Mouse (Mus musculus): ENCODE measurements around the gene OR5BS1P. TPM values are rescaled to one million over a fixed set of nuclear protein-coding genes. Genes with fewer than 3 reads are reported as not detected.

Gene OR5BS1P
- polyA plus RNA-seq, 1 experiment from 2014 or later, result not detected

- Histone ChIP-seq H3K9ac (ENCODE audit: low read depth, low read length) (no peak overlapping the region), H3K36me3 (ENCODE audit: control insufficient read depth, insufficient read depth, low read length) (peaks cover 78% of the 10 kb centered on the region), H3K4me1 (ENCODE audit: control insufficient read depth, insufficient read depth, low read length) (no peaks in the 10 kb centered on the region), H3K27ac (replicated peaks; ENCODE audit: low read depth, low read length) (no peak overlapping the region), H3K4me3 (ENCODE audit: low read depth, low read length) (no peak overlapping the region), H3K27me3 (replicated peaks; ENCODE audit: control insufficient read depth, insufficient read depth, low read length) (no peaks in the 10 kb centered on the region), H3K4me2 (ENCODE audit: low read depth, low read length) (no peak overlapping the region), H3K9me3 (ENCODE audit: control insufficient read depth, low read length) (no peaks in the 10 kb centered on the region)
- 93% methylated on average over 3 of the region's 3 CpGs for WGBS
- ATAC-seq (ENCODE audit: low read depth) (no peak), DNase-seq (ENCODE audit: low spot score) (no peak)
Measured at GRCm38 (mm10) chr15:98521245-98521644, 51.5 kb downstream of the OR5BS1P start.

- Histone ChIP-seq H3K36me3 (ENCODE audit: control insufficient read depth, insufficient read depth, low read length) (peaks cover 98% of the 10 kb centered on the region), H3K9ac (ENCODE audit: low read depth, low read length) (no peak overlapping the region), H3K27me3 (replicated peaks; ENCODE audit: control insufficient read depth, insufficient read depth, low read length) (no peaks in the 10 kb centered on the region), H3K9me3 (ENCODE audit: control insufficient read depth, low read length) (no peaks in the 10 kb centered on the region), H3K4me2 (ENCODE audit: low read depth, low read length) (no peak overlapping the region), H3K4me3 (ENCODE audit: low read depth, low read length) (no peak overlapping the region), H3K27ac (replicated peaks; ENCODE audit: low read depth, low read length) (no peak overlapping the region), H3K4me1 (ENCODE audit: control insufficient read depth, insufficient read depth, low read length) (no peaks in the 10 kb centered on the region)
- 71% methylated on average over 5 of the region's 5 CpGs for WGBS
- DNase-seq (ENCODE audit: low spot score) (no peak), ATAC-seq (ENCODE audit: low read depth) (no peak)
Measured at GRCm38 (mm10) chr15:98526057-98526456, 56.4 kb downstream of the OR5BS1P start.

GRCm38 (mm10) chr15:98527056-98527771, 57.5 kb downstream of the OR5BS1P start:
- H3K27ac ChIP-seq (replicated peaks; ENCODE audit: low read depth, low read length), result no peak overlapping the region
- ATAC-seq (ENCODE audit: low read depth), result no peak
- H3K4me3 ChIP-seq (ENCODE audit: low read depth, low read length), result no peak overlapping the region
- no peak for DNase-seq (ENCODE audit: low spot score)
- H3K4me2 ChIP-seq (ENCODE audit: low read depth, low read length), result no peak overlapping the region
- no peaks in the 10 kb centered on the region for H3K27me3 ChIP-seq (replicated peaks; ENCODE audit: control insufficient read depth, insufficient read depth, low read length)
- WGBS, result 94% methylated on average over 5 of the region's 5 CpGs
- H3K9me3 ChIP-seq (ENCODE audit: control insufficient read depth, low read length), result no peaks in the 10 kb centered on the region
- peaks cover 99% of the 10 kb centered on the region for H3K36me3 ChIP-seq (ENCODE audit: control insufficient read depth, insufficient read depth, low read length)
- H3K4me1 ChIP-seq (ENCODE audit: control insufficient read depth, insufficient read depth, low read length), result peaks cover 2% of the 10 kb centered on the region
- no peak overlapping the region for H3K9ac ChIP-seq (ENCODE audit: low read depth, low read length)

GRCm38 (mm10) chr15:98528066-98528563, 58.4 kb downstream of the OR5BS1P start:
- Histone ChIP-seq H3K4me1 (ENCODE audit: control insufficient read depth, insufficient read depth, low read length) (peaks cover 7% of the 10 kb centered on the region), H3K27me3 (replicated peaks; ENCODE audit: control insufficient read depth, insufficient read depth, low read length) (no peaks in the 10 kb centered on the region), H3K4me2 (ENCODE audit: low read depth, low read length) (no peak overlapping the region), H3K36me3 (ENCODE audit: control insufficient read depth, insufficient read depth, low read length) (peaks cover 92% of the 10 kb centered on the region), H3K9me3 (ENCODE audit: control insufficient read depth, low read length) (no peaks in the 10 kb centered on the region), H3K27ac (replicated peaks; ENCODE audit: low read depth, low read length) (no peak overlapping the region), H3K4me3 (ENCODE audit: low read depth, low read length) (no peak overlapping the region), H3K9ac (ENCODE audit: low read depth, low read length) (no peak overlapping the region)
- DNase-seq (ENCODE audit: low spot score), result no peak
- 83% methylated on average over 5 of the region's 5 CpGs for WGBS
- ATAC-seq (ENCODE audit: low read depth), result no peak

Small RNA genes within 50 kb of the gene (microRNA-seq; reads per million reads assigned to microRNA genes)
- gene Mir1291 (ENCODE audit: borderline number of aligned reads), result 0.50 reads per million

Other genes with a start within 250 kb of the OR5BS1P start
- gene Gm44579, start 248.9 kb upstream of the OR5BS1P start, polyA plus RNA-seq (2014; fragmentation: Nextera tagmentation; extraction: Ambion mirVana), result not detected in 2 replicates
- gene Olfr287, start 248.8 kb upstream of the OR5BS1P start, polyA plus RNA-seq (2014; fragmentation: Nextera tagmentation; extraction: Ambion mirVana), result not detected in 2 replicates
- gene Olfr286, start 235.4 kb upstream of the OR5BS1P start, polyA plus RNA-seq (2014; fragmentation: Nextera tagmentation; extraction: Ambion mirVana), result not detected in 2 replicates
- not detected in 2 replicates for gene H1fnt, start 212.6 kb upstream of the OR5BS1P start, polyA plus RNA-seq (2014; fragmentation: Nextera tagmentation; extraction: Ambion mirVana)
- 1.0 TPM in 2 replicates for gene Zfp641, start 173.7 kb upstream of the OR5BS1P start, polyA plus RNA-seq (2014; fragmentation: Nextera tagmentation; extraction: Ambion mirVana)
- gene Olfr285, start 152.5 kb upstream of the OR5BS1P start, polyA plus RNA-seq (2014; fragmentation: Nextera tagmentation; extraction: Ambion mirVana), result 0.03 and 0.04 TPM in 2 replicates
- 0.43 TPM in 1 of 2 replicates, not detected in the other for gene Olfr284, start 128.9 kb upstream of the OR5BS1P start, polyA plus RNA-seq (2014; fragmentation: Nextera tagmentation; extraction: Ambion mirVana)
- not detected in 2 replicates for gene Olfr283, start 89.0 kb upstream of the OR5BS1P start, polyA plus RNA-seq (2014; fragmentation: Nextera tagmentation; extraction: Ambion mirVana)
- 0.17 TPM in 1 of 2 replicates, not detected in the other for gene Olfr282, start 38.7 kb upstream of the OR5BS1P start, polyA plus RNA-seq (2014; fragmentation: Nextera tagmentation; extraction: Ambion mirVana)
- gene Olfr281, start 17.3 kb upstream of the OR5BS1P start, polyA plus RNA-seq (2014; fragmentation: Nextera tagmentation; extraction: Ambion mirVana), result 0.22 and 0.50 TPM in 2 replicates
- not detected in 2 replicates for gene Lalba, start 12.8 kb downstream of the OR5BS1P start, polyA plus RNA-seq (2014; fragmentation: Nextera tagmentation; extraction: Ambion mirVana)
- gene Olfr279, start 22.5 kb downstream of the OR5BS1P start, polyA plus RNA-seq (2014; fragmentation: Nextera tagmentation; extraction: Ambion mirVana), result not detected in 2 replicates
- 94.3 and 97.7 TPM in 2 replicates for gene Kansl2, start 64.4 kb downstream of the OR5BS1P start, polyA plus RNA-seq (2014; fragmentation: Nextera tagmentation; extraction: Ambion mirVana)
- 47.9 and 51.3 TPM in 2 replicates for gene Ccnt1, start 101.0 kb downstream of the OR5BS1P start, polyA plus RNA-seq (2014; fragmentation: Nextera tagmentation; extraction: Ambion mirVana)
- not detected in 2 replicates for gene 4930415O20Rik, start 101.1 kb downstream of the OR5BS1P start, polyA plus RNA-seq (2014; fragmentation: Nextera tagmentation; extraction: Ambion mirVana)
- 14.9 and 18.8 TPM in 2 replicates for gene Adcy6, start 140.2 kb downstream of the OR5BS1P start, polyA plus RNA-seq (2014; fragmentation: Nextera tagmentation; extraction: Ambion mirVana)
- 29.0 and 37.0 TPM in 2 replicates for gene Cacnb3, start 160.9 kb downstream of the OR5BS1P start, polyA plus RNA-seq (2014; fragmentation: Nextera tagmentation; extraction: Ambion mirVana)
- gene Ddx23, start 193.0 kb downstream of the OR5BS1P start, polyA plus RNA-seq (2014; fragmentation: Nextera tagmentation; extraction: Ambion mirVana), result 21.5 and 23.4 TPM in 2 replicates
- gene Rnd1, start 207.6 kb downstream of the OR5BS1P start, polyA plus RNA-seq (2014; fragmentation: Nextera tagmentation; extraction: Ambion mirVana), result 0.42 TPM in 2 replicates
- gene Ccdc65, start 238.3 kb downstream of the OR5BS1P start, polyA plus RNA-seq (2014; fragmentation: Nextera tagmentation; extraction: Ambion mirVana), result 1.7 and 3.9 TPM in 2 replicates

All from embryonic facial prominence, embryonic 14.5 days (tissue).